Mouse (Mus musculus) embryonic fibroblast, embryonic 13.5 days (primary cell): ENCODE results near the gene Ftcd.

Source experiments
- CTCF ChIP-seq: IDR thresholded peaks from 2 replicates; pipeline ENCODE4 v1.5.1; 2011; ENCODE audit warnings: mild to moderate bottlenecking, control low read depth, low read length, moderate library complexity, borderline replicate concordance; ENCODE audit not compliant: insufficient read depth
- POLR2A ChIP-seq: IDR thresholded peaks from 2 replicates; pipeline ENCODE4 v1.6.1; 2011; ENCODE audit warnings: low read depth, mild to moderate bottlenecking, control low read depth, low read length, moderate library complexity

- TF ChIP-seq POLR2A (no peak), CTCF (no peak)
Observed at GRCm38 (mm10) chr10:76627714-76628113, 52.3 kb downstream of the Ftcd start.
